Mouse (Mus musculus): Measurements from ENCODE around the gene Large1. TPM values are rescaled to one million over a fixed set of nuclear protein-coding genes. Genes with fewer than 3 reads are reported as not detected.
"Not testable (repeated sequence)": the region's sequence is repeated elsewhere in the genome, so short reads cannot be mapped to it uniquely, and the experiment has no call there.

Large1 gene
- polyA plus RNA-seq, 1 experiment from 2014 or later, result 5.6 TPM

- H3K27ac ChIP-seq, result no peak overlapping the region
- H3K36me3 ChIP-seq, result no peaks in the 10 kb centered on the region
- H3K4me1 ChIP-seq, result no peaks in the 10 kb centered on the region
- 83% methylated on average over 4 of the region's 4 CpGs for WGBS
- H3K27me3 ChIP-seq (ENCODE audit: low read depth, poor library complexity, severe bottlenecking), result no peaks in the 10 kb centered on the region
- no peak for DNase-seq (ENCODE audit: low spot score)
- H3K9me3 ChIP-seq (replicated peaks), result no peaks in the 10 kb centered on the region
- no peak overlapping the region for H3K4me3 ChIP-seq
Measured at GRCm38 (mm10) chr8:73324667-73325066, 28.7 kb downstream of the Large1 start.

GRCm38 (mm10) chr8:73323591-73323990 lies 29.7 kb downstream of the Large1 start:
- WGBS, result 81% methylated on average over 1 of the region's 1 CpGs
- Histone ChIP-seq H3K9me3 (replicated peaks) (no peaks in the 10 kb centered on the region), H3K27me3 (ENCODE audit: low read depth, poor library complexity, severe bottlenecking) (no peaks in the 10 kb centered on the region), H3K4me3 (no peak overlapping the region), H3K27ac (no peak overlapping the region), H3K36me3 (no peaks in the 10 kb centered on the region), H3K4me1 (no peaks in the 10 kb centered on the region)
- no peak for DNase-seq (ENCODE audit: low spot score)

- DNase-seq (ENCODE audit: low spot score); H3K36me3 ChIP-seq; H3K27ac ChIP-seq; H3K27me3 ChIP-seq (ENCODE audit: low read depth, poor library complexity, severe bottlenecking); H3K9me3 ChIP-seq (replicated peaks); H3K4me3 ChIP-seq; H3K4me1 ChIP-seq: not testable (repeated sequence)
- 100% methylated on average over 1 of the region's 3 CpGs for WGBS
Measured at GRCm38 (mm10) chr8:73319500-73319899, 33.8 kb downstream of the Large1 start.

GRCm38 (mm10) chr8:73313911-73314310 lies 39.4 kb downstream of the Large1 start:
- Histone ChIP-seq H3K36me3 (no peaks in the 10 kb centered on the region), H3K9me3 (replicated peaks) (no peaks in the 10 kb centered on the region), H3K27ac (no peak overlapping the region), H3K27me3 (ENCODE audit: low read depth, poor library complexity, severe bottlenecking) (no peaks in the 10 kb centered on the region), H3K4me1 (no peaks in the 10 kb centered on the region), H3K4me3 (no peak overlapping the region)
- DNase-seq (ENCODE audit: low spot score), result no peak
- 91% methylated on average over 2 of the region's 2 CpGs for WGBS

- no peak overlapping the region for H3K27ac ChIP-seq
- H3K9me3 ChIP-seq (replicated peaks), result no peaks in the 10 kb centered on the region
- no peaks in the 10 kb centered on the region for H3K36me3 ChIP-seq
- no peaks in the 10 kb centered on the region for H3K27me3 ChIP-seq (ENCODE audit: low read depth, poor library complexity, severe bottlenecking)
- WGBS, result 85% methylated on average over 8 of the region's 8 CpGs
- no peak for DNase-seq (ENCODE audit: low spot score)
- no peak overlapping the region for H3K4me3 ChIP-seq
- H3K4me1 ChIP-seq, result no peaks in the 10 kb centered on the region
Measured at GRCm38 (mm10) chr8:73312714-73313607, 40.4 kb downstream of the Large1 start.

GRCm38 (mm10) chr8:73310471-73310870 lies 42.9 kb downstream of the Large1 start:
- no peaks in the 10 kb centered on the region for H3K36me3 ChIP-seq
- no peak for DNase-seq (ENCODE audit: low spot score)
- no peaks in the 10 kb centered on the region for H3K27me3 ChIP-seq (ENCODE audit: low read depth, poor library complexity, severe bottlenecking)
- H3K27ac ChIP-seq, result no peak overlapping the region
- H3K9me3 ChIP-seq (replicated peaks), result no peaks in the 10 kb centered on the region
- 96% methylated on average over 1 of the region's 1 CpGs for WGBS
- no peaks in the 10 kb centered on the region for H3K4me1 ChIP-seq
- H3K4me3 ChIP-seq, result no peak overlapping the region

GRCm38 (mm10) chr8:73310036-73310435 lies 43.3 kb downstream of the Large1 start:
- no peaks in the 10 kb centered on the region for H3K27me3 ChIP-seq (ENCODE audit: low read depth, poor library complexity, severe bottlenecking)
- no peak for DNase-seq (ENCODE audit: low spot score)
- no peaks in the 10 kb centered on the region for H3K4me1 ChIP-seq
- no peaks in the 10 kb centered on the region for H3K36me3 ChIP-seq
- H3K27ac ChIP-seq, result no peak overlapping the region
- no peak overlapping the region for H3K4me3 ChIP-seq
- H3K9me3 ChIP-seq (replicated peaks), result no peaks in the 10 kb centered on the region

GRCm38 (mm10) chr8:73303907-73304306 lies 49.4 kb downstream of the Large1 start:
- Histone ChIP-seq H3K27ac (no peak overlapping the region), H3K4me3 (no peak overlapping the region), H3K27me3 (ENCODE audit: low read depth, poor library complexity, severe bottlenecking) (no peaks in the 10 kb centered on the region), H3K9me3 (replicated peaks) (no peaks in the 10 kb centered on the region), H3K36me3 (no peaks in the 10 kb centered on the region), H3K4me1 (no peaks in the 10 kb centered on the region)
- no peak for DNase-seq (ENCODE audit: low spot score)
- 84% methylated on average over 4 of the region's 4 CpGs for WGBS

- Histone ChIP-seq H3K9me3 (replicated peaks) (no peaks in the 10 kb centered on the region), H3K36me3 (no peaks in the 10 kb centered on the region), H3K27ac (no peak overlapping the region), H3K4me1 (no peaks in the 10 kb centered on the region), H3K4me3 (no peak overlapping the region), H3K27me3 (ENCODE audit: low read depth, poor library complexity, severe bottlenecking) (no peaks in the 10 kb centered on the region)
- DNase-seq (ENCODE audit: low spot score), result no peak
- 80% methylated on average over 3 of the region's 3 CpGs for WGBS
Measured at GRCm38 (mm10) chr8:73302947-73303346, 50.4 kb downstream of the Large1 start.

- no peak for DNase-seq (ENCODE audit: low spot score)
- Histone ChIP-seq H3K27me3 (ENCODE audit: low read depth, poor library complexity, severe bottlenecking) (no peaks in the 10 kb centered on the region), H3K4me3 (no peak overlapping the region), H3K9me3 (replicated peaks) (no peaks in the 10 kb centered on the region), H3K4me1 (no peaks in the 10 kb centered on the region), H3K36me3 (no peaks in the 10 kb centered on the region), H3K27ac (no peak overlapping the region)
Measured at GRCm38 (mm10) chr8:73295531-73295930, 57.8 kb downstream of the Large1 start.

GRCm38 (mm10) chr8:73293655-73294054 lies 59.7 kb downstream of the Large1 start:
- Histone ChIP-seq H3K36me3 (no peaks in the 10 kb centered on the region), H3K27ac (no peak overlapping the region), H3K27me3 (ENCODE audit: low read depth, poor library complexity, severe bottlenecking) (no peaks in the 10 kb centered on the region), H3K9me3 (replicated peaks) (no peaks in the 10 kb centered on the region), H3K4me3 (no peak overlapping the region), H3K4me1 (no peaks in the 10 kb centered on the region)
- DNase-seq (ENCODE audit: low spot score), result no peak
- WGBS, result 89% methylated on average over 2 of the region's 2 CpGs

- WGBS, result 89% methylated on average over 2 of the region's 2 CpGs
- no peak for DNase-seq (ENCODE audit: low spot score)
- Histone ChIP-seq H3K4me3 (no peak overlapping the region), H3K27me3 (ENCODE audit: low read depth, poor library complexity, severe bottlenecking) (no peaks in the 10 kb centered on the region), H3K4me1 (no peaks in the 10 kb centered on the region), H3K27ac (no peak overlapping the region), H3K9me3 (replicated peaks) (no peaks in the 10 kb centered on the region), H3K36me3 (no peaks in the 10 kb centered on the region)
Measured at GRCm38 (mm10) chr8:73291630-73292029, 61.7 kb downstream of the Large1 start.

GRCm38 (mm10) chr8:73290636-73291035 lies 62.7 kb downstream of the Large1 start:
- H3K4me1 ChIP-seq, result no peaks in the 10 kb centered on the region
- no peak overlapping the region for H3K27ac ChIP-seq
- DNase-seq (ENCODE audit: low spot score), result no peak
- no peaks in the 10 kb centered on the region for H3K27me3 ChIP-seq (ENCODE audit: low read depth, poor library complexity, severe bottlenecking)
- H3K36me3 ChIP-seq, result no peaks in the 10 kb centered on the region
- no peak overlapping the region for H3K4me3 ChIP-seq
- no peaks in the 10 kb centered on the region for H3K9me3 ChIP-seq (replicated peaks)
- 95% methylated on average over 2 of the region's 2 CpGs for WGBS

- Histone ChIP-seq H3K27me3 (ENCODE audit: low read depth, poor library complexity, severe bottlenecking) (no peaks in the 10 kb centered on the region), H3K27ac (no peak overlapping the region), H3K36me3 (no peaks in the 10 kb centered on the region), H3K4me3 (no peak overlapping the region), H3K9me3 (replicated peaks) (no peaks in the 10 kb centered on the region), H3K4me1 (no peaks in the 10 kb centered on the region)
- DNase-seq (ENCODE audit: low spot score), result no peak
- WGBS, result 90% methylated on average over 2 of the region's 2 CpGs
Measured at GRCm38 (mm10) chr8:73289831-73290230, 63.5 kb downstream of the Large1 start.
